Mouse (Mus musculus): ENCODE results near the gene Pde9a.

- TF ChIP-seq CTCF (IDR thresholded peaks at IDR 0.05; ENCODE audit: control insufficient read depth, insufficient read depth, insufficient read length): no peak
- TF ChIP-seq MYOG (IDR thresholded peaks at IDR 0.05; ENCODE audit: control insufficient read depth, extremely low read depth, insufficient read length): no peak
- TF ChIP-seq USF1 (IDR thresholded peaks at IDR 0.05; ENCODE audit: low read depth): no peak
- TF ChIP-seq FOSL1 (IDR thresholded peaks at IDR 0.05; ENCODE audit: insufficient read depth, low read length, poor library complexity, severe bottlenecking): no peak
- TF ChIP-seq MAX (IDR thresholded peaks at IDR 0.05): no peak
Measured at GRCm38 (mm10) chr17:31487433-31488060, 101.5 kb downstream of the Pde9a start.
